Mouse (Mus musculus) cortical plate, adult 2 months (tissue): ENCODE measurements at regions not wholly inside any gene's neighbourhood (a gene's known extent, or its start where the extent isn't known, plus 50 kb on each side); places are given as distances from the start of the nearest gene placed in this dataset.

Source experiments
- CTCF ChIP-seq: fragments of 200-500 bp; IDR thresholded peaks from 2 replicates; pipeline ENCODE4 v1.5.1; 2011; ENCODE audit warnings: mild to moderate bottlenecking, control low read depth, low read length; ENCODE audit not compliant: insufficient read depth; ENCODE audit errors: extremely low read depth
- POLR2A ChIP-seq: fragments of 200-500 bp; IDR thresholded peaks from 2 replicates; pipeline ENCODE4 v1.6.1; 2011; ENCODE audit warnings: mild to moderate bottlenecking, low read length, control low read depth; ENCODE audit not compliant: insufficient read depth; ENCODE audit errors: extremely low read depth

- TF ChIP-seq POLR2A (no peak), CTCF (no peak)
Observed at GRCm38 (mm10) chr4:48746237-48746636, 82.9 kb downstream of the Cavin4 start.
